Mouse (Mus musculus): Measurements from ENCODE around the gene Ucp3.

DNA sequence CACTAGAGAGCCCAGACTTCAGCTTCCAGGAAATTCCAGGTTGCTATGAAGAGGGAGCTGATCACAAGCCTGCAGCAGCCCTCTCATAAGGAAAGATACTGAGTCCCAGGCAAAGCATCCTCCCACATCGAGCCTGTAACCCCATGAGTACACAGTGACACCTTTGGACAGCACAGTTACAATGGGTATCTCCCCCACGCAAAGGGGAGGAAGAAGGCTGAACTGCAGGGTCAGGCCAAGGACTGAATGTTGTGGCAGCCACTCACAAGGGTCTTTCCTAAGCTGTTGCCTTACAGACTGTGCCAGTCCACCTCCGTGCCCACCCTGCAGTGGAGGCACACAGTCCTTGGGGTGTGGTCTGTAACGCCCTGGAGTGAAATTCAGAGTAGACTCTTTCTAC, 33.7 kb downstream of the Ucp3 start:
- no peak for TF ChIP-seq CTCF (IDR thresholded peaks at IDR 0.05; ENCODE audit: insufficient read depth, low read depth, low read length)
- TF ChIP-seq POLR2A (IDR thresholded peaks at IDR 0.05; ENCODE audit: insufficient read depth, low read depth, low read length): no peak

Data from olfactory bulb, adult 2 months (tissue).